Mouse (Mus musculus) cortical plate, adult 2 months (tissue): Measurements from ENCODE around the gene Plekhg3. TPM values are rescaled to one million over a fixed set of nuclear protein-coding genes. Genes with fewer than 3 reads are reported as not detected.
A peak's percentile ranks its signal among the peaks of the same experiment; 100 is the strongest.

Source experiments
- H3K27ac ChIP-seq: fragments of 200-500 bp; 2 replicates; pipeline ENCODE4 v1.5.1; 2012; ENCODE audit warnings: low read length, control low read depth, inconsistent platforms; ENCODE audit not compliant: insufficient read depth
- H3K4me1 ChIP-seq: fragments of 200-500 bp; 2 replicates; pipeline ENCODE4 v1.6.1; 2011; ENCODE audit warnings: low read length; ENCODE audit not compliant: control insufficient read depth, insufficient read depth
- H3K4me3 ChIP-seq: fragments of 200-500 bp; 2 replicates; pipeline ENCODE4 v1.5.1; 2011; ENCODE audit warnings: mild to moderate bottlenecking, low read length, control low read depth; ENCODE audit not compliant: insufficient read depth
- CTCF ChIP-seq: fragments of 200-500 bp; IDR thresholded peaks from 2 replicates; pipeline ENCODE4 v1.5.1; 2011; ENCODE audit warnings: mild to moderate bottlenecking, control low read depth, low read length; ENCODE audit not compliant: insufficient read depth; ENCODE audit errors: extremely low read depth
- POLR2A ChIP-seq: fragments of 200-500 bp; IDR thresholded peaks from 2 replicates; pipeline ENCODE4 v1.6.1; 2011; ENCODE audit warnings: mild to moderate bottlenecking, low read length, control low read depth; ENCODE audit not compliant: insufficient read depth; ENCODE audit errors: extremely low read depth
- polyA plus RNA-seq: library from polyadenylated mRNA; depleted of rRNA; stranded (reverse); fragments of >200 nt; gene quantifications from 2 replicates; pipeline ENCODE4 v1.2.3, GENCODE M21; 2012

The Plekhg3 gene
- polyA plus RNA-seq, 1 experiment, result 19.0 TPM

GRCm38 (mm10) chr12:76535471-76535900, 4.8 kb downstream of the Plekhg3 start:
- Histone ChIP-seq H3K4me1 (no peaks in the 10 kb centered on the region), H3K27ac (0 out of 2 replicates have a peak overlapping the region, but pooled peaks have one; percentile 9), H3K4me3 (no peak overlapping the region)
- TF ChIP-seq CTCF, result no peak
- TF ChIP-seq POLR2A, result no peak

GRCm38 (mm10) chr12:76536591-76537153, 6.0 kb downstream of the Plekhg3 start:
- H3K4me3 ChIP-seq, result no peak overlapping the region
- TF ChIP-seq POLR2A, result no peak
- TF ChIP-seq CTCF, result no peak
- H3K4me1 ChIP-seq, result no peaks in the 10 kb centered on the region
- H3K27ac ChIP-seq, result peak overlapping the region; percentile 51

- 0 out of 2 replicates have a peak overlapping the region, but pooled peaks have one; percentile 7 for H3K27ac ChIP-seq
- TF ChIP-seq CTCF, result no peak
- TF ChIP-seq POLR2A, result no peak
- no peaks in the 10 kb centered on the region for H3K4me1 ChIP-seq
- H3K4me3 ChIP-seq, result no peak overlapping the region
Observed at GRCm38 (mm10) chr12:76537434-76537833, 6.7 kb downstream of the Plekhg3 start.

- H3K27ac ChIP-seq, result no peak overlapping the region
- TF ChIP-seq CTCF (no peak), POLR2A (no peak)
- no peak overlapping the region for H3K4me3 ChIP-seq
- no peaks in the 10 kb centered on the region for H3K4me1 ChIP-seq
Observed at GRCm38 (mm10) chr12:76540169-76540568, 9.5 kb downstream of the Plekhg3 start.

GRCm38 (mm10) chr12:76540701-76541221, 10.1 kb downstream of the Plekhg3 start:
- H3K4me1 ChIP-seq, result 0 out of 2 replicates have a peak, but pooled peaks cover 1% of the 10 kb centered on the region

GRCm38 (mm10) chr12:76541475-76541874, 10.8 kb downstream of the Plekhg3 start:
- H3K4me1 ChIP-seq, result 0 out of 2 replicates have a peak, but pooled peaks cover 4% of the 10 kb centered on the region
- TF ChIP-seq POLR2A, result no peak
- H3K4me3 ChIP-seq, result no peak overlapping the region
- no peak overlapping the region for H3K27ac ChIP-seq

More at GRCm38 (mm10) chr12:76540701-76541221, 10.1 kb downstream of the Plekhg3 start:
- TF ChIP-seq POLR2A (no peak), CTCF (no peak)
- Histone ChIP-seq H3K4me3 (no peak overlapping the region), H3K27ac (no peak overlapping the region)

GRCm38 (mm10) chr12:76541879-76542278, 11.2 kb downstream of the Plekhg3 start:
- 0 out of 2 replicates have a peak, but pooled peaks cover 4% of the 10 kb centered on the region for H3K4me1 ChIP-seq
- TF ChIP-seq CTCF, result no peak
- TF ChIP-seq POLR2A, result no peak
- H3K27ac ChIP-seq, result no peak overlapping the region
- H3K4me3 ChIP-seq, result no peak overlapping the region

GRCm38 (mm10) chr12:76545786-76546370, 15.2 kb downstream of the Plekhg3 start:
- H3K4me1 ChIP-seq, result 0 out of 2 replicates have a peak, but pooled peaks cover 4% of the 10 kb centered on the region

GRCm38 (mm10) chr12:76546383-76547276, 15.9 kb downstream of the Plekhg3 start:
- H3K27ac ChIP-seq, result peak overlapping the region; percentile 32
- peak overlapping the region; percentile 30; the same call in 1 of the 2 replicates for H3K4me3 ChIP-seq
- H3K4me1 ChIP-seq, result 0 out of 2 replicates have a peak, but pooled peaks cover 4% of the 10 kb centered on the region
- TF ChIP-seq POLR2A, result no peak

More at GRCm38 (mm10) chr12:76545786-76546370, 15.2 kb downstream of the Plekhg3 start:
- TF ChIP-seq POLR2A (no peak), CTCF (no peak)
- no peak overlapping the region for H3K27ac ChIP-seq
- no peak overlapping the region for H3K4me3 ChIP-seq
